Mouse (Mus musculus) left cerebral cortex, adult 8-10 months (tissue): ENCODE measurements at regions not wholly inside any gene's neighbourhood (a gene's known extent, or its start where the extent isn't known, plus 50 kb on each side); places are given as distances from the start of the nearest gene placed in this dataset.
"Not testable (repeated sequence)": the region's sequence is repeated elsewhere in the genome, so short reads cannot be mapped to it uniquely, and the experiment has no call there.

Experiments
- DNase-seq, 2 experiments: peaks; one replicate each; pipeline ENCODE4 v3.0.0; 2022; ENCODE audit warnings: low spot score in 2 of 2

DNA sequence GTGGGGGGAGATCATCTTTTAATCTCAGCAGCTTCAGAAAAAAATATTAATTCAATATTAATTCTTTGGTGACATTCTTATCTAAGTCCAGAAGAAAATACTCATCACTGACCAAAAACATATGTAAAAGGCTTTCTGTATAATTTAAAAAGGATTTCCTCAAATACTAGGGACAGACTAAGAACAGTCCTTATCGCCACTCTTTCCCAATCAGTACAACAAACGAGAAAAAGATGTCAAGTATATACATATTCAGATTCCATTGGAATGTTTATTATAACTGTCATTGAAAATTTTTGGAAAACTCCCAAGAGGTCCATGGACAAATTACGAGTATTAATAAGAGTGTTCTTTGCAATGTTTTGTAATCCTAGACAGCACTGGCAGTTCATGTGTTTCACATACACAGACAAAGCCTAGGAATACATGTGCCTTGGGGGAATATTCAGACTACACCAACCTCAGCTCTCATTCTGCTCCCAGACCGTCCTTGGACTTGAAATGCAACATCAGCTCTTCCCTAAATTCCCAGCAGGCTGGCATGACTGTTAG, 270.4 kb upstream of the Dcbld2 start:
- DNase-seq = no peak

DNA sequence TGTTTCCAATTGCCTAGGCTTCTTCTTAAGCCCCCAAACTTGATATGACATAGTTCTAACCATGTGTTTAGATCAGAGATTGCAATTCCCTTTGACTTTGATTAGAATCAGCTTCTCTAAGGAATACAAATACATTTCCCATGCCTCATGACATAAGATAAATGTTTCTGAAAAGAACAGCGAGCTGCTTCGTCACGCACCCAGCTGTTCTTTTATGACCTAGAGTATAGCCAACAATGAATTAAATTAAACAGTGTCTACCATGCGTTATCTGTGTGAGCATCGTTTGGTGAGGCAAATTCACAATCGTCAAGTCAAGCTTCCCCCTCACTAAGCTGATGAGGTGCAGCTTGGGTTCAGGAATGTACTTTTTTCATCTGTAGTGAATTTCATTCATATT, 261.8 kb upstream of the Dcbld2 start:
- no peak for DNase-seq

DNA sequence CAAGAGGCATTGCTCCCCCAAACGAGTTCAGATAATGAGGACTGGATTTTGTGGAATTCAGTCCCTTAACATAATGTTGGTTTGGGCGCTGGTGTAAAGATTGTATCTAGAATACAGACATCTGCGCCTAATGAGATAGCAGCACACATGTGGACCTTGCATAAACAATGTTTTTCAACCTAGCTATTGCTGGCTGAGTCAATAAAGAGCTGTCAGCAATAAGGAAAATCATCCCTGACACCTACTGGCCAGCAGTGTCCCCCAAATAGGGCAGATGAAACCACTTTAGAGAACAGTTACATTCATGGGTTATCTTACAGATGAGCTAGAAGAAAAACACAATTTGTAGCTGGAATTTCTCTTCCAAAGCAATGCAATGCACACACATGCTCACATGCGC, 252.7 kb upstream of the Dcbld2 start:
- DNase-seq = no peak

DNA sequence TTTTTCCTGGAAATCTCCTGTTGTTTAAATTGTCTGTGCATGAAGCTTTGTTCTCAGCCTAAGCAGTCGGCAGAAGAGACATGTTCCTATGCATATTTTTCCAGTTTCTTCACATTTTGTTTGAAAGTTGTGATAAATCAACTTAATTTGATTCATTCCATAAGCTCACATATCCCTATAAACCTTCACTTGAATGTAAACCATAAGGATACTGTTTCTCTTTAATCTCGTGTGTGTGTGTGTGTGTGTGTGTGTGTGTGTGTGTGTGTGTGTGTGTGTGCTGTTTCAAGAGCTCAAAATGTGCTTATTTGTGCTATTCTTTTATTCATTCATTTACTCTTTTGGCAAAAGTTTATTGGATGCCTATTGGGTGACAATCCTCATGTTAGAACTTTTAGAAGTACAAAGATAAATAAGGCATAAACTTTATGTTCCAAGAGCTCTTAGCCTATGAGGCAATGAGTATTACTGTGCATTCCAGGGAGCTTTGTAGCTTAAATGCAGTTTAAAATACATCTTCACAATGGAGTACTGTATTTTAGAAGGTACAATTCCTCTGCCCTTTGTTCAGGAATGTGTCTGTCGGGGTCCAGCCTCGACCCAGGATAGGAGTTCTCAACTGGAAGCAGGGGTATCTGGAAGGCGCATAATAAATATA, 229.4 kb upstream of the Dcbld2 start:
- no peak for DNase-seq

DNA sequence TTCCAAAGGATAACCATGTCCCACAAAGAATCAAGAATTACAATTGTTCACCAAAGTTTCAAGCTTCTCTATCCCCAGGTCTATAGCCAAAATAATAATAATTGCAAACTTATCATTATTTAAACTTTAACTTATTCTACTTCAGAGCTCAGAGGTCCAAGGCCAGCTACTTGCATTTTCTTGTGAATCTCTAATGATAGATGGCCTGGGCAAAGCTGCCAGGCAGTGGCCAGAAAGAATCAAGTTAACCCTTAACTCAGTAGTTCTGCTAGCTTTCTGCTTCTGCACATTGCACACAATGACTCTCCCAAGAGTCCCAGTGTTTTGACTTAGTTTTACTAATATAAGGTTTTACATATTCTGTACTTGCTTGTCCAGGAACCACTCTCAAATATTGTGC, 228.3 kb upstream of the Dcbld2 start:
- not testable (repeated sequence) for DNase-seq

DNA sequence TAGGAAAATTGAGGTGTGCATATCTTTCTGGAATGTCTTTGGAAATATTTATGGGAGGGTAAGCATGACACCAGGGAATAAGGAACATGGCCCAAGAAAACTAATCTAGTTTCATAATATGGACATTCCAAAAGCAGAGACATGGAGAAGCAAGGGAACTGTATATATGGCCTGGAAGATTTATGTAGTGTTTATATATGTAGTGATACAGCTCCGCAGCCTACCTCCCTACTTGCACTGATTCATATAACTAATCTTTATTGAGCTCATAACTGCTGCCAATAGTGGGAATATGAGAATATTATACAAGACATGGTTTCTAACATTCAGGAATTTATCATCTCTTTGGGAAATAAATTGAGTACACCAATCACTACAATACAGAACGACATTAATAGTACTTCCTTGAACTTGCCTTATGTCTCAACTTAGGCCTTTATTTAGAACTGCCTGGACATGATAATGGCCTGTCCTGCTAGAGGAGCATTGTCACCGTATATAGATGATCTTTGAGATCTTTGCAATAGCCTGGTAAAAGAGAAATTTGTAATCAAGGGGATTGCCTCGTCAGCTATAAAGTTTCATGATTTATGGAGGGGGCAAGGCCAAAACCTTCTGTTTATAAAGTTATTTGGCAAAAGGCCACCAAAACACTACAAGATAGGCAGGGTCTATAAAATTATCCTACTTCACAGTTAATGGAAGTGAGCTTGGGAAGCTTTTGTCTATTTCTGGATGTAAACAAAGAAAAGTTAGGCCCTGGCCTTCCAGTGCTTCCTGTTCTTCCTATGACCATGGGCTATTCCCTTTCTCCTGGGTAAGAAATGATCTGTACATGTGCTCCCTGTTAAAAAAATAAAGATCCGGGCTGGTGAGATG, 213.4 kb upstream of the Dcbld2 start:
- no peak for DNase-seq

DNA sequence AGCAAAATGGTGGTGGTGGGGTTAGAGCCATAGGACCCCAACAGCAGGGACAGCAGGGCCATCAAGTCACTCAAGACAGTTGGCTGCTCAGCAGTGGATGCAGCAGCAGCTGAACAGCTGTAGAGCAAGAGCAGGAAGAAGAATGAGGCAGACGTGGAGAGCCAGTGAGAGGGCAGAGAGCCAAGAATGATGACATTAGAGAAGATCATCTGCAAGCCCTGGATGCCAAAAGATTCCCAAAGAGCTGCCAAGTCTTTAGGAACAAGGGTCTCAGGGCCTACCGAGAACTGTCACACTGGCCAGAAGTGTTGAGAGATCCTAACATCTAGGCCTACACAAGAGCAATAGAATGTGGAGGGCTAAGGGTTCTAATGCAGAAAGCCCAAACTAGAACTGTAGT, 196.4 kb upstream of the Dcbld2 start:
- DNase-seq = no peak

DNA sequence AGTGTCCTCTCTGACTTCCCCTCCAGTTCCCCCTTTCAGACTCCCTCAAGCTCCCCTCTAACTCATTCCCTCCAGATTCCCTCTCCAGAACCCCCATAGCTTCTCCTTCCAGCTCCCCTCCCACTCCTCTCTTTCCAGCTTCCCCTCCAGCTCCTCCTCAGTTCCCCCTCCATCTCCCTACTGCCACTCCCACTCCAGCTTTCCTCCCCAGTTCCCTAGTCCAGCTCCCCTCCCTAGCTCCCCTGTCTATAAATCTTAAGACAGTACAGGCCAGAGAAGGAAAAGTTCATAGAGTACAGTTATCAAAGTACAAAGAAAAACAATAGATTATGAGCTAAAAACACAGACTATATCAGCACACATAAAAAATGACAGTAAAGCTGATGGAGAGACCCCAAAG, 173.6 kb upstream of the Dcbld2 start:
- no peak for DNase-seq

DNA sequence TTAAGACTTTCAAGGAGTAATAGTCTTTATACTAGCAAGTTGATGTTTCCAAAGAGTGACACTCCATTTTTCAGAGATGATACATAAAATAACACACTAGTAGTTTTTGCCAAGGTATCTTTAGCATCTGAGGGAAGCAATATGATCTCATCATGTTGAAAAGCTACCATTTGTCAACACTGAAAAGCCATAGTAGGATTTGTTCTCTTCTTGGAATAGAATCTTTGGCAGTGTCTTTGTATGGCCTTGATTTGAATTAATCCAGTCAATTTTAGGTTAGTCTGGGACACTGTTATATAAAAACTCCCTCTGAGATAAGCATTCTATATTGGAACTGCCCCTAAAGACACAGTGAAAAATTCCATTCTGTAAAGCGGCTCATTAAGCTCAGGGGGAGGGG, 171.4 kb upstream of the Dcbld2 start:
- no peak for DNase-seq

DNA sequence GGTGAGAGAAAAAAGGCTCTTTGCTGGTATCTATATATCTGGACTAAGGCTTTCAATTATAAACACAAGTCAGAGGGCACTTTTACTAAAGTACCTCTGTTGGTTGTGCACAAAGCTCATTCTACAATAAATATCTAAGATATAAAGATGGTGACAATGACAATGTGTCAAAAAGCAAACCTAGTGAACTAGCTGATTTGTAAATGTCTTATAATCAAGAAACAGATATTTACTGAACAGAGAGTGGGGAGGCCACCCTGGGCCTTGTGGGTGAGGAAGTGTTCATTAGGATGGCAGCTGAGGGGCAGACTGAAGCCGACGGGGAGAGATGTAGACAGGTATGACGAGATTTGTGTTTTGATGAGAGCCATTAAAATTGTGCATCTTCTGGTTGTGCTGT, 132.0 kb upstream of the Dcbld2 start:
- no peak for DNase-seq

DNA sequence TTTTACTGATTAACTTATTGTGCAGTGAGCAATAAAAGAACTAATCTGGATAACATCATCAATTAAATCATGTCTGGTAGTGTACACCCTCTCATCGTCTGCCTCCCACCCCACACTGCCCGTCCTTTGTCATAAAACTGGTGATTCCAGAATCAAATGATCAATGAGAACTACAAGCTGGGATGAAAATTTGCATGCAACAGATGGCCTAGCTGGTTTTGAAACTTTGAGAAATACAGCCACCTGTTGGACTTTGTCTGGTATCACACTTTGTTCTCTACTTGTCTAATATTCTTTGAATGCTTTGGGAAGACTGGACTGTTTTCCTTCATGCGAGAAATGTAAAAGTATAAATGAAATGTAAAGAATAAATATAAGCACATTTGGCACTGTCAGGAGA, 126.8 kb upstream of the Dcbld2 start:
- DNase-seq = no peak

DNA sequence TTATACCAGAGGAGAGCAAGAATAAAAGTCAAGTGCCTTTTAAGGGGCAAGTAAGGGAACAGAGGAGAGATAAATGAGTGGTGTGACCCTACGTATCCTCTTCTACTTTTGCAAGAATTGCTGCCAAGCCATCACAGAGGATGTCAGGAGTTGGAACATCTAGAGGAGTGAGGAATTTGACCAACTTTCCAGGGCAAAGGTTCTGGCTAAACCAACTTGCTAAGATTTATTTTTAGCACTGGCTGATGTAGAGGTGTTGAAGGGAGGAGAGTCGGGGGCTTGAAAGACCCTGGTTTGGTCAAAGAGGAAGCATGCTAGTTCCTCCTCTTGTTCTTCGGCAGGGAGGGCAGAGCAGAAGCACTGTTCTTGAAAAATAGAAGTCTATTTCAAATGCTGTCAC, 113.8 kb upstream of the Dcbld2 start:
- no peak for DNase-seq

DNA sequence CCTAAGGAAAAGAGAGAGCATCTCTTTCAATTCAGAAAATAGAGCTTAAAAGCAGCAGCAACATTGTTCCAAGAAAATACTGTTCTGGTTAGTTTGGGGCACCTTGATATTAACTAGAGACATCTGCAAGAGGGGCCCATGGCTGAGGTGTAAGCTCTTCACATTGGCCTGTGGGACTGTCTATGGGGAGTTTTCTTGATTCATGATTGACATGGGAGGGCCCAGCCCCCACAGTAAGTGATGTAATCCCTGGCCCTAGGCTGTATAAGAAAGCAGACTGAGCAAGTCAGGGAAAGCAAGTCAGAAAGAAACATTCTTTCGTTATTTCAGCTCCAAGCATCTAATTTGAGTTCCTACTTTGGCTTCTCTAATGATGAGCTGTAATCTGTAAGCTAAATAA, 113.1 kb upstream of the Dcbld2 start:
- DNase-seq = no peak

DNA sequence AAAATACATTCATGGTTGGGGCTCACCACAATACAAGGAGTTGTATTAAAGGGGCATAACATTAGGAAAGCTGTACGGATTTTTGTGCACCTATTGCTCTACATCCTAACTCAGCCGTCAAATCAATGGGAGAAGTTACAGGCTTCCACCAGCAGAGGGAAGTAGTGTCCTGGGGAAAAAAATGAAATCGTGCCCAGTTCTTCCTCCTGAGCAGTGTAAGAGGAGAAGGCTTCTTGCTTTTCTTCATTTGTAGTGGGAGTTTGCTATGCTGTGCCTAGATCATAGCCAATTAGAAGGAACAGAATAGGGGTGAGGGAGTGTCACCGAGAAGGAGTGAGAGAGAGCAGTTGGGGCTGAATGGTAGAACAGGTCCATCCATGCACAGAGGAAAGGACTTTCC, 108.7 kb upstream of the Dcbld2 start:
- DNase-seq = peak in 1 of 2 experiments; percentile 32

DNA sequence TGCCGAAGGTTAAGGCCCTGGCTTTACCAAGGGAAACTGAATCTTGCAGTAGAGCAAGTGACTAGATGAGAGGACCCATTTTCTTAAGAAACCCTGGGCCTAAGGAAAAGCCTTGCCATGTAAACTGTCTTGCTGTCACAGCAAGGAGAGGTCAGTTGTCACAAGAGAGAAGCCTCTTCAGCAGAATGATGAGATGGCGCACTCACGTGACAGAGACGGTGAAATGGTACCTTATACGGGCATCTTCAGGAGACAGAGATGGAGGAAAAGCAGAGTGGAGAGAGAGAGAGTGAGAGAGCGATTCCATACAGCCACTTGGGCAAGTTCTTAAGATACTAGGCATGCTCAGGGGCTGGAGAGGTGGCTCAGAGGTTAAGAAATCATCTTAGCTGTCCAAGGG, 108.1 kb upstream of the Dcbld2 start:
- no peak for DNase-seq

DNA sequence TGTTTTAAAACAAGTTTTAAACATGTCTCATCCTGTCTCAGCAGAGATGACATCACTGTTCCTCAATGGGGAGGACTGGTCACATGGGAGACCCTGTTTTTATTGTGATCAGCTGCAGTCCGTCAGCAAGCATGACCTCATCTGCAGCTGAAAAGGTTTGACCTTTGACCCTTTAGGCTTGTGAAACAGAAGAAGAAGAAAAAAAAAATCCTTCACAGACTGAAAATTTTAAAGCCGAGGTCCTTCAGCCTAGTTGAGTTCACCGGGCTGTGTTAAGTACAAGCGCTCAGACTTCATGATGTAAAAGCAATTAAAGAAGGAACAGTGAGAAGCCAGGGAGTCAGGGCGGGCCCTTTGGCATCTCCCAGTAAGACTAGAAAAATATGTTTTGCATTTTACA, 104.7 kb upstream of the Dcbld2 start:
- no peak for DNase-seq

DNA sequence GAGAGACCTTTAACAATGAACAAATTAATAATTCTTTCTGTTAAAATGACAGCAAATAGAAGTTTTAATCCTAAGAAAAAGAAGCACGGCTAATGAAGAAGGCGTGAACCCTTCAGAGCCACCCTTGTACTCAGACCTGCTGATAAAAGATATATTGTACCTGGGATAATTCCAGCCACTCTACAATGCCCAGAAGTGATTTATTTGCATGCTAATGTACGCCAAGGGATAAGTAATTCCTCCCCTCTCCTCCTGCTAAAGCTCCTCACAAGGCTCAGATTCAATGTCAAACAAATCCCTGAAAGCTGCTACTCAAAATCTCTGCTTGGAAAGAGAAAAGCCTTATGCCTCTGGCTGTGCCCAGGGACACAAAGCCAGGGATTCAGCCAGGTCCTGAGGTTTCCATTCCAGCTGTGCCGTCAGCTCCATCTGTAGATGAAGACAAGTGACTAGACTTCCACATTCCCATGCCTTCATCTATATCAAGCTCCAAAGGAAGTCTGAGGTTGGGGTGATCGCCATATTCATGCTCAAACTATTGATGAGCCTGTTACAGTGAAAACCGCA, 91.3 kb upstream of the Dcbld2 start:
- no peak for DNase-seq

DNA sequence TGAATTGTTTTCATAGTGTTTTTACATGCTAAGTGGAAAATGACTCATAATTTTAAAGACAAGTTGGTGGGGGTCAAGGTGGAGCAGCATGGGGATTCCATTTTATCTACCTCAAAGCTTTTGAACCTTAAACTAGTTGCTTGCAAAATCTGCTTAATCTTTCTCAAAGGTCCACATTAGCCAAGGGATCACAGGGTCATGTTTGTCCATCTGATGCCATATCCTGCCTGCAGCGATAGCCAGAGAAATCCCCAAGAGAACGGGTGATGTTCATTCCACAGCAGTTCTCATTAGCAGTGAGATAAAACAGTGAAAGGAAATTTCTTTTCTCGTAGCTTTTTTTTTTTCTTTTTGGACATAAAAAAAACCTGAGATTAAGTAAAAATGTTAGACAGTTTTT, 77.2 kb upstream of the Dcbld2 start:
- DNase-seq = no peak

DNA sequence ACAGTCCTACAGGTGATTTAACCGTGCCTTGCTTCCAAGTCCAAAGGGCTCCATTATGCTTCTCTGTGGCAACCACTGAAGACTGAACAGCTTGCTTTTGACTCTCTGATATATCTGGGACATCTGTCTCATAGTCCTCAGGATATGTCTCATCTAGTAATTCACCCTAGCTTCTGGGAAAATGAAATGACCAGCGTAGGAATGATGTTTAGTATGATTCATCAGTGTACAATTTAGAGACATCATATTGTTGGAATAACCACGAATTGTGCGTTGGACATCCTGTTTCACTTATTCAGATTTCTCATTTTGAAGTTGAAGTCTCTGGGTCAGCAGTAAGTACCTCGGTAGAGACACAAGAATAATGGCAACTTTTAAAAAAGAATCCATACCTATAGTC, 64.3 kb upstream of the Dcbld2 start:
- DNase-seq = no peak

DNA sequence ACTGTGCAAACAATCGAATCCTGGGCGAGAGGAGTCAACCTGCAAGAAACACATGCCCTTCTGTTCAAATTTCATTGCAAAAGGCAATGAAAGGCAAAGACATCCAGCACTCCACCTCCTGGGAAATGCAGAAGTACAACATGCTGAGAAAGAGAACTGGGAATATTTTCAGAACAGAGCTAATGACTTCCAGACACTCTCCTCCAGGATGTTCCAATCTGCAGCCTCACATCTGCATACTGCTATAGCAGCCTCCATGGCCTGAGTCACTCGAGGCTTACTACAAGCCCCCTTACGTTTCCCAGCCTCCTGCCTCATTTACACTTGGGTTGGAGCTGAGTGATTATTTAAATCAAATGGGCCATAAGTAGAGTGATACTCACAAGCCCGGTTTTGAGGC, 58.9 kb upstream of the Dcbld2 start:
- no peak for DNase-seq

DNA sequence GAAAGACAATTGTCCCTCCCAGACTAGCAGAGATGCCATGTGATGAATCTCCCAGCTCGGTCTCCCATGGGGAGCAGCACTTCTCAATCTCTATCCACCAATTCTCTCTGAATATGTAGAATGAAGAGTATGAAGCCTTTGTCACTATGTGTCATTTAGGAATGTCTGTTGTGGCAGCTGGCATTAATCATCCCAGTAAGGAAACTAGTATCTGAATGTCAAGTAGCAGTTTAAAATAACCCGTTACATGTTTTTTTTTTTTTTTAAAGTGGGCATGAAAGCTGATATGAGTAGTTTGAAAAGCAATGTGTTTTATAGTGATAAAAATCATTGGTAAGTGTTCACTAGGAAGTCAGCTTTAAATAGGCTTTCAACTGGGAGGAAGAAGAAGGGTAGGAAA, 58.4 kb upstream of the Dcbld2 start:
- no peak for DNase-seq

DNA sequence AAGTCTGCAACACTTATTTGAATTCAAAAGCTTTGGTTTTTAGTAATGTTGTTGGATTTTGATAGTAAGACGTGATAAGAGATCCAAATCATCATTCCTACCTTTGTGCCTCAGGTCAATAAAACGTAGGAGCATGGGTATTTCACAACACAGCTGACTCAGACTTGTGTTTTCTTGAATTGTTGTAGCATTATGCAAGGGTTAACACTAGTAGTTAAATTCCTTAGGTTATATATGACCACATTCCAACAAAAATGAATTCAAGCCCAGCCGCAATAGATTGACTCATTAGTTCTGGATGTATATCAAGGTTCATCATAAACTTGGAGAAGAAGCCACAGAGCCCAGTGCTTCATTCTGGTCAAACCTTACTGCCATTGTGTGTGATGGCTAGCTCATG, 56.1 kb upstream of the Dcbld2 start:
- no peak for DNase-seq

DNA sequence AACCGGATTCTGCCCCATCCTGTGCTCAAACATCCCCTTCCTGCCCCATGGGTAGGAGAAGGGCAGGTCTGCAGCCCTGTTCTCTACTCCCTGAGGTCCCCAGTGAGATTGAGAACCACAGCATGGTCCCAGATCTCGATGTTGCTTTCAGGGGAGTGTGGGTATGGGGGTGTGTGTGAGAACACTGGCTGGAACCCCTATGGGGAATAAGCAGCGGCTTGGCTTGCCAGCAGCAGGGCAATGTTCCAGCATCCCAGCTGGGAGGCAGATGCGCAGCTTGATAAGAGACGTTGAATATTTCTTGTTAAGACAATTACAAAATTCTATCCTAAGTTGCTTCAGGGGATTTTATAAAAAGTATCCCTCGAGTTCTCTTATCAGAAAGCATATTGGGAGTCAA, 53.7 kb upstream of the Dcbld2 start:
- DNase-seq = no peak
